Mouse (Mus musculus) splenic B cell, adult 2 months (primary cell): ENCODE data around the gene Gm8356.
"Not testable (repeated sequence)": the region's sequence is repeated elsewhere in the genome, so short reads cannot be mapped to it uniquely, and the experiment has no call there.

Source experiments
- DNase-seq: peaks from one replicate; pipeline ENCODE4 v3.0.0-alpha.2; 2011; ENCODE audit warnings: low read depth, low spot score
- H3K27me3 ChIP-seq: 2 replicates; pipeline ENCODE4 v1.6.1; 2012; ENCODE audit warnings: mild to moderate bottlenecking, low read length, moderate library complexity, mixed read lengths; ENCODE audit not compliant: control insufficient read depth, poor library complexity, insufficient read depth, severe bottlenecking
- H3K36me3 ChIP-seq: 2 replicates; pipeline ENCODE4 v1.6.1; 2012; ENCODE audit warnings: mild to moderate bottlenecking, low read length, moderate library complexity, mixed read lengths; ENCODE audit not compliant: control insufficient read depth, poor library complexity, insufficient read depth, severe bottlenecking

Gm8356 gene

GRCm38 (mm10) chr14:6537190-6537589, at the start of gene Gm8356:
TSS of gene Gm8356 (minus strand) at chr14:6537290.
- not testable (repeated sequence) for H3K36me3 ChIP-seq, H3K27me3 ChIP-seq

DNA sequence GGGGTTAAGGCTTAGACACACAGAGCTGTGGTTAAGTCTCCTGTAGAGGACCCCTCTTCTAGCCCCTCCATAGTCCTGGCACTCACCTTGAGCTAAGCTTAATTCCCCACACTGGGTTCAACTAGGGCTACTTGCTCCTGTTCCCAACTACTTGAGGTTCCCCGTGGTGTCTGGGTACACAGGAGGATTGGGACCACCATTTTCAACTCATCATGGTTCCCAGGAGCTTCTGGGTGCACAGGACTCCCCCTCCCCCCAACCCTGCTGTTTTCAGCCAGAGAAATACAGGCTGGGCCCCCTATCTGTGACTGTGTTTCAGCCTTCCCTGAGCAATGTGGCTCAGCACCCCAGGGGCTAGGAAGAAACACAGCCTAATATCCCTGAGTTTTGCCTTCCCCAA, 50.8 kb downstream of the Gm8356 start:
- H3K27me3 ChIP-seq, DNase-seq: not testable (repeated sequence)

More at GRCm38 (mm10) chr14:6537190-6537589, at the start of gene Gm8356:
- DNase-seq: not testable (repeated sequence)

DNA sequence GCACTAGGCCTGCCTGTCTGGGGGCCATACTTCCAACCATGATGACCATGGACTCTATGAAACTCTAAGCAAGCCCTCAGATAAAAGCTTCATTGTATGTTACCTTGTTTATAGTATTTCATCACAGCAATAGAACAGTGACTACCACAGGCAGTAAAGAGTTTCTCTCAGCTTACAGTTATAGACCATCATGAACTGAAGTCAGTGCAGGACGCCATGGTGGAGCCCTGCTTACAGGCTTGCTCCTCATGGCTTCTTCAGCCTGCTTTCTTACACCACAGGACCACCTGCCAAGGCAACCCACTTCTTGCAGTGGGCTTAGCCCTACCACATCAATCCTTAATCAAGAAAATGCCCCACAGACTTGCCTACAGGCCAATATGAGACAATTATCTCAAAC, 51.5 kb downstream of the Gm8356 start:
- not testable (repeated sequence) for H3K36me3 ChIP-seq, DNase-seq, H3K27me3 ChIP-seq

More for the DNA sequence above, 50.8 kb downstream of the Gm8356 start:
- H3K36me3 ChIP-seq: not testable (repeated sequence)

- DNase-seq, H3K27me3 ChIP-seq, H3K36me3 ChIP-seq: not testable (repeated sequence)
These were observed 55.0 kb downstream of the Gm8356 start for GRCm38 (mm10) chr14:6482126-6482525.
